Mouse (Mus musculus): ENCODE results near the gene Rbpms2.
A peak's percentile ranks its signal among the peaks of the same experiment; 100 is the strongest.
"Not testable (repeated sequence)": the region's sequence is repeated elsewhere in the genome, so short reads cannot be mapped to it uniquely, and the experiment has no call there.

Gene Rbpms2

GRCm38 (mm10) chr9:65619311-65619710 is 10.1 kb upstream of the Rbpms2 start:
- DNase-seq (ENCODE audit: low spot score in 2 of 2) = no peak

- DNase-seq (ENCODE audit: low spot score in 2 of 2) = no peak
Observed at GRCm38 (mm10) chr9:65621196-65621595, 8.3 kb upstream of the Rbpms2 start.

GRCm38 (mm10) chr9:65621666-65622065 is 7.8 kb upstream of the Rbpms2 start:
- no peak for DNase-seq (ENCODE audit: low spot score in 2 of 2)

GRCm38 (mm10) chr9:65622826-65623225 is 6.6 kb upstream of the Rbpms2 start:
- DNase-seq (ENCODE audit: low spot score in 2 of 2) = no peak

DNA sequence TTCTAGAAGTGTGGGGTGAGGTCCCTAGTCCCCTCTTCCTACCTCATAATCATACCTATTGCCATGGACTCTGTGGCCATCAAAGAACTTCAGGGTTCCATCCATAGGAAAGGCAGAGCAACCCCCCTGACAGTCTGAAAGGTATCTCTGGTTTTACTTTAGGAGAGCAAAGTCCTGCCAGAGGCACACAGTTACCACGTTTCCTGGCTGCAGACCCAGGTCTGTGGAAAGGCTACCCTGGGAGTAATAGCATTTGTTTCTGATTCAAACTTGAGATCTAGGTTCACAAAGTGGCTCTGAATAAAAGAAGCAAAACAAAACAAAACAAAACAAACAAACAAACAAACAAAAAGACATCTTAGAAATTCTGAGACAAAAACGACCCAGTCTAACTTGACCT is 5.2 kb upstream of the Rbpms2 start:
- DNase-seq (ENCODE audit: low spot score in 2 of 2) = no peak

DNA sequence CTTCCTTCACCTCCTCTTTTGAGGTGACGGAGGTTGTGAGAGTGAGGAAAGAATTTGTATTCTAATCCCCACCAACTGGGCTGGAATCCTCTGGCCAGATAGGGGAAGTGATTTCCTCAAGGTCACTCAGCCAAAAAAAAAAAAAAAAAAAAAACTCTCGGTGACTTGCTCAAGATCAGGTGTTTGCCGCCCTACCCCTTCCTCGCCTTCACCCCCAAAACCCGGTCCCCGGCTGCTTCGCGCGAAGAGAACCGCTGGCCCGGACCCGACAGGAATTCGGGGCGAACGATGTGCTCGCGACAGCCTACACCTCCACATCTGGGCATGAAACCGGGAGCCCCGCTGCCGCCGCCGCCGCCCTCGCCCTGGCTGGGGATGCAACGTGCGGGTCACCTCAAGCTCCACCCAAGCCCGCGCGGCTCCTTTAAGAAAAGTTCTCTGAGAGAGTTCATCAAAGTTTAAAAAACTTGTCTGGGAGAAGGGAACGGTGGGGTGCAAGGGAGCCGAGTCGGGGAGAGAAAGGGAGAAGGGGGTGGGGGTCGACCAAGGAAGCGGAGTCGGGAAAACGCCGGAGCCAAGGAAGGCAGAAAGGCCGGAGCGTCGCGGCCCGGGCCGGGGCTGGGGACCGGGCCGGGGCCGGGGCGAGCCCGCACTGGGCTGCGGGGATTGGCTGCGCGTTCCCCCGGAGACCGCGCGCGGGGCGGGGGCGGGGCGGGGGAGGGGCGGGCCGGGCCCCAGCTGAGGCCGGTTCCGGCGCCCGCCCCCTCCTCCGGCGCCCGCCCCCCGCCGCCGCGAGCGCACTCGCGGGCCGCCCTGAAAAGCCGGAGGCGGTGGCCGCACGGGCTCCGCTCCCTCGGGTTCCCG is 551 bp downstream of the Rbpms2 start:
- DNase-seq (ENCODE audit: low spot score in 2 of 2) = peak; percentile 19 to 69

- peak; percentile 13 to 71 for DNase-seq (ENCODE audit: low spot score in 2 of 2)
Observed at GRCm38 (mm10) chr9:65630631-65631353, 1.3 kb downstream of the Rbpms2 start.

- no peak for DNase-seq (ENCODE audit: low spot score in 2 of 2)
Observed at GRCm38 (mm10) chr9:65631354-65632021, 2.0 kb downstream of the Rbpms2 start.

GRCm38 (mm10) chr9:65635766-65636165 is 6.3 kb downstream of the Rbpms2 start:
- no peak for DNase-seq (ENCODE audit: low spot score in 2 of 2)

- DNase-seq (ENCODE audit: low spot score in 2 of 2) = no peak
Observed at GRCm38 (mm10) chr9:65636926-65637325, 7.5 kb downstream of the Rbpms2 start.

GRCm38 (mm10) chr9:65639065-65639464 is 9.6 kb downstream of the Rbpms2 start:
- no peak for DNase-seq (ENCODE audit: low spot score in 2 of 2)

GRCm38 (mm10) chr9:65640838-65641410 is 11.5 kb downstream of the Rbpms2 start:
- no peak for DNase-seq (ENCODE audit: low spot score in 2 of 2)

- DNase-seq (ENCODE audit: low spot score in 2 of 2) = no peak
Observed at GRCm38 (mm10) chr9:65641446-65642052, 12.1 kb downstream of the Rbpms2 start.

DNA sequence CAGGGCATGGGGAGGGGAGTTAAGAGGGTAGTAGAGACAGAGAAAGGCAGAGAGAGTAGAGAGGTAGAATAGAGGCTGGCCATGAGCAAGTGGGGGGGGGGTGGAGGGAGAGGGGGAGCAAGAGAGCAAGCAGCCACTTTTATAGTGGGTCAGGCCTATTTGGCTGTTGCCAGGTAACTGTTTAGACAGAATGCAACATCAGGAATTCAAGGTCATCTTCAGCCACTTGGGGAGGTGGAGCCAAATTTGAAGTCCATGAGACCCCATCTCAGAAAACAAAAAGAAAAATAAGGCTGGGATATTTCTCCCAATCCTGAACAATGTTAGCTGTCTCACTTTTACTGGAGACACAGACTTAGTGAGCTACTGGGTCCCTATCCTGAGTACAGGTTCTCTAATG is 13.1 kb downstream of the Rbpms2 start:
- no peak for DNase-seq (ENCODE audit: low spot score in 2 of 2)

- DNase-seq (ENCODE audit: low spot score in 2 of 2) = no peak
Observed at GRCm38 (mm10) chr9:65644960-65645359, 15.5 kb downstream of the Rbpms2 start.

- no peak for DNase-seq (ENCODE audit: low spot score in 2 of 2)
Observed at GRCm38 (mm10) chr9:65645984-65646383, 16.5 kb downstream of the Rbpms2 start.

GRCm38 (mm10) chr9:65646782-65647181 is 17.3 kb downstream of the Rbpms2 start:
- DNase-seq (ENCODE audit: low spot score in 2 of 2) = no peak

DNA sequence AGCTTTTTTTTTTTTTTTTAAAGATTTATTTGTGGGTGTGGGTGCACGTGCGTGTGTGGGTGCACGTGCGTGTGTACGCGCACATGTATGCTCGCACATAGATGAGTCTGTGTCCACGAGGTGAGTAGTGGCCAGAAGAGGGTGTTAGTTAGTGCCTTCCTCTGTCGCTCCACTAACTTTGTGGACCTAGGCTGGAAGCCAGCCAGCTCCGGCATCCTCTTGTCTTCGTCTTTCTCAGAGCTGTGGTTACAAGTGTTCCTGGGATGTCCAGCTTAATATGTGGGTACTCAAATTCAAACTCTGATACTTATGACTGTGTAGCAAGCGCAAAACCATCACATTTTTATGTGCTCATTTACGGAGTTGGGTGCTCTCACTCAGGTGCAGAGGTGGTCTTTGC is 19.3 kb downstream of the Rbpms2 start:
- DNase-seq (ENCODE audit: low spot score in 2 of 2) = no peak

DNA sequence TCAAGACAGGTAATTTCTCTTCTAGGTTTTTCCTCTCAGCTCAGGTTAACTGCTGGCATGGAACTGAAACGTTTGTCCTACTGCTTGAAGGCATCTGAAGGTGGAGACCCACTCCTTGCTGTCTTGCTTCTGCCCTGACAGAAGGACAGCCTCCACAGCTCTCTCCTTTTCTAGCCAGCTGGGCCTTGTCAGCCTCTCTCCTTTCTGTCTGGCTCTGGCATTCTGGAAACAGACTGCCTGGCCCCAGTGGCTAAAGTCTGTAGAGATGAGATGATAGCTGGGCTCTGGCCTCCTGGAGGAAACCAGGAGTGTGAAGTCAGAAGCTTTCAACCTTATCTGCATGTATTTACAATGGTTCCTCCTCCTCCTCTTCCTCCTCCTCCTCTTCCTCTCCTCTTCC is 20.5 kb downstream of the Rbpms2 start:
- no peak for DNase-seq (ENCODE audit: low spot score in 2 of 2)

DNA sequence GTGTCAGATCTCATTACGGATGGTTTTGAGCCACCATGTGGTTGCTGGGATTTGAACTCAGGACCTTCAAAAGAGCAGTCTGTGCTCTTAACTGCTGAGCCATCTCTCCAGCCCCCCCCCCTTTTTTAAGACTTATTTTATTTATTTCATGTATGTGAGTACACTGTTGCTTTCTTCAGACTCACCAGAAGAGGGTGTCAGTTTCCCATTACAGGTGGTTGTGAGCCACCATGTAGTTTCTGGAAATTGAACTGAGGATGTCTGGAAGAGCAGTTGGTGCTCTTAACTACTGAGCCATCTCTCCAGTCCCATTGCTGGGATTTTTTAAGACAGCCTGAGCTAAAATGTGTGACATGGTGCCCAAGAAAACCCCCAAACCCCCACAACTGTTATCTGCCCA is 22.5 kb downstream of the Rbpms2 start:
- DNase-seq (ENCODE audit: low spot score in 2 of 2) = not testable (repeated sequence)

- no peak for DNase-seq (ENCODE audit: low spot score in 2 of 2)
Observed at GRCm38 (mm10) chr9:65653741-65654140, 24.3 kb downstream of the Rbpms2 start.
